26 mouse cellular contexts compared by ENCODE assay signal in the genomic region with DNA sequence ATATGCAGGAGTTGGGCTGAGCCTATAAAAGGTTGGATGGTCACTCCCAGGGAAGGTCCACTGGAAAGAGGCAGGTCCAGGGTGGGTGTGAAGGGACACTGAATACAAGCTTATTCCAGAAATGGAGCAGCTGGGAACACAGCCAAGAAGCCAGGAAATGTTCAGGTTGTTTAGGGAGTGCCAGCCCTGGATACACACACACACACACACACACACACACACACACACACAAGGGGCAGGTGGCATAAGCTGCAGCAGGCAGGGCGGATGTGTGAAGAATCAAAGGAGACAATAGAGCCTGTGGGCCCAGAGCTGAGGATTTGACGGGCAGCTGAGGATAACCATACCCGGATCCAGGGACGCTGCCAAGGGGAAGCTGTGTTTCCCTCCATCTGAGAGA. TPM values are rescaled to one million over a fixed set of nuclear protein-coding genes. Genes with fewer than 3 reads are reported as not detected.
DNase-seq lines count a peak whose midpoint lies in the region; ATAC-seq and TF ChIP-seq lines count a peak whose summit lies in the region.
"Had no signal": no experiment of that assay in that cellular context is flagged by ENCODE, and none has a peak within 500 bp of the region (broad histone marks: within the 10 kb centered on the region; RNA-seq: fewer than 3 reads in every experiment).

No protein-coding gene starts in this region.

- no peak for TF ChIP-seq CTCF in hindbrain, postnatal 0 days (IDR thresholded peaks at IDR 0.05; ENCODE audit: low read depth)
- TF ChIP-seq CTCF in lung, adult 2 months (IDR thresholded peaks at IDR 0.05; ENCODE audit: insufficient read depth, low read length), result no peak
- TF ChIP-seq CTCF in midbrain, postnatal 0 days (IDR thresholded peaks at IDR 0.05), result no peak

- no peaks in the 10 kb centered on the region for H3K27me3 ChIP-seq in hindbrain, postnatal 0 days (ENCODE audit: insufficient read depth, low read length)
- H3K27me3 ChIP-seq in hindbrain, embryonic 12.5 days, result no peaks in the 10 kb centered on the region
- H3K27me3 ChIP-seq in lung, embryonic 16.5 days (ENCODE audit: control insufficient read depth, insufficient read depth, low read depth, low read length), result no peaks in the 10 kb centered on the region
- H3K27me3 ChIP-seq in midbrain, postnatal 0 days (ENCODE audit: insufficient read depth, low read length), result no peaks in the 10 kb centered on the region
- no peaks in the 10 kb centered on the region for H3K27me3 ChIP-seq in midbrain, embryonic 16.5 days (ENCODE audit: control insufficient read depth, insufficient read depth, low read depth, low read length)
- H3K27me3 ChIP-seq: embryonic facial prominence, embryonic 15.5 days; forebrain, embryonic 15.5 days; hindbrain, embryonic 13.5 days had no signal

- no peaks in the 10 kb centered on the region for H3K4me1 ChIP-seq in hindbrain, postnatal 0 days (ENCODE audit: insufficient read depth, low read length)
- peaks cover 3% of the 10 kb centered on the region; the same call in 1 of the 2 replicates for H3K4me1 ChIP-seq in hindbrain, embryonic 12.5 days
- H3K4me1 ChIP-seq in lung, embryonic 16.5 days (replicated peaks; ENCODE audit: control insufficient read depth, insufficient read depth, low read length), result no peaks in the 10 kb centered on the region
- no peaks in the 10 kb centered on the region for H3K4me1 ChIP-seq in lung, adult 2 months (ENCODE audit: control insufficient read depth, insufficient read depth, low read length)
- no peaks in the 10 kb centered on the region; the same call in 1 of the 2 replicates for H3K4me1 ChIP-seq in midbrain, postnatal 0 days (ENCODE audit: insufficient read depth, low read length)
- H3K4me1 ChIP-seq in midbrain, embryonic 16.5 days (ENCODE audit: control insufficient read depth, insufficient read depth, low read length), result no peaks in the 10 kb centered on the region
- H3K4me1 ChIP-seq: forebrain, embryonic 15.5 days had no signal

- 35% methylated on average over 4 of the region's 4 CpGs for WGBS in hindbrain, postnatal 0 days
- WGBS in hindbrain, embryonic 12.5 days, result 83% methylated on average over 4 of the region's 4 CpGs
- 67% methylated on average over 4 of the region's 4 CpGs for WGBS in lung, embryonic 16.5 days
- 56% methylated on average over 4 of the region's 4 CpGs for WGBS in lung, adult 2 months
- 55% methylated on average over 4 of the region's 4 CpGs for WGBS in midbrain, postnatal 0 days
- WGBS in midbrain, embryonic 16.5 days, result 45% methylated on average over 4 of the region's 4 CpGs

- no peak overlapping the region for H3K9ac ChIP-seq in hindbrain, postnatal 0 days (replicated peaks; ENCODE audit: low read length)
- H3K9ac ChIP-seq in hindbrain, embryonic 12.5 days, result no peak overlapping the region
- no peak overlapping the region for H3K9ac ChIP-seq in lung, embryonic 16.5 days (ENCODE audit: low read length)
- no peak overlapping the region for H3K9ac ChIP-seq in midbrain, postnatal 0 days (replicated peaks; ENCODE audit: low read length, poor library complexity, severe bottlenecking)
- H3K9ac ChIP-seq in midbrain, embryonic 16.5 days (ENCODE audit: low read depth, low read length), result no peak overlapping the region
- H3K9ac ChIP-seq: embryonic facial prominence, embryonic 15.5 days; forebrain, embryonic 15.5 days; hindbrain, embryonic 13.5 days had no signal

- H3K27ac ChIP-seq in hindbrain, postnatal 0 days, result peak overlapping the region; percentile 3; the same call in 1 of the 2 replicates
- H3K27ac ChIP-seq in hindbrain, embryonic 12.5 days, result no peak overlapping the region
- no peak overlapping the region for H3K27ac ChIP-seq in lung, embryonic 16.5 days (ENCODE audit: low read length)
- no peak overlapping the region for H3K27ac ChIP-seq in midbrain, postnatal 0 days (ENCODE audit: low read depth, low read length)
- H3K27ac ChIP-seq in midbrain, embryonic 16.5 days (ENCODE audit: low read length), result no peak overlapping the region
- H3K27ac ChIP-seq: embryonic facial prominence, embryonic 15.5 days; forebrain, embryonic 10.5 days; forebrain, embryonic 15.5 days; heart, embryonic 10.5 days; hindbrain, embryonic 13.5 days had no signal

- no peaks in the 10 kb centered on the region for H3K9me3 ChIP-seq in hindbrain, postnatal 0 days (ENCODE audit: low read length)
- no peaks in the 10 kb centered on the region for H3K9me3 ChIP-seq in hindbrain, embryonic 12.5 days (replicated peaks)
- no peaks in the 10 kb centered on the region for H3K9me3 ChIP-seq in lung, embryonic 16.5 days (ENCODE audit: control insufficient read depth, low read length)
- no peaks in the 10 kb centered on the region for H3K9me3 ChIP-seq in midbrain, postnatal 0 days (ENCODE audit: low read length)
- H3K9me3 ChIP-seq in midbrain, embryonic 16.5 days (replicated peaks; ENCODE audit: control insufficient read depth, low read length, poor library complexity, severe bottlenecking), result no peaks in the 10 kb centered on the region
- H3K9me3 ChIP-seq: embryonic facial prominence, embryonic 15.5 days; forebrain, embryonic 10.5 days; forebrain, embryonic 15.5 days; heart, embryonic 10.5 days; hindbrain, embryonic 13.5 days had no signal

- no peak overlapping the region for H3K4me2 ChIP-seq in hindbrain, postnatal 0 days (ENCODE audit: low read depth, low read length)
- no peak overlapping the region for H3K4me2 ChIP-seq in hindbrain, embryonic 12.5 days (replicated peaks)
- H3K4me2 ChIP-seq in lung, embryonic 16.5 days (ENCODE audit: low read depth, low read length), result no peak overlapping the region
- no peak overlapping the region for H3K4me2 ChIP-seq in midbrain, postnatal 0 days (ENCODE audit: low read depth, low read length, poor library complexity, severe bottlenecking)
- no peak overlapping the region for H3K4me2 ChIP-seq in midbrain, embryonic 16.5 days (ENCODE audit: low read length)
- H3K4me2 ChIP-seq: embryonic facial prominence, embryonic 15.5 days; forebrain, embryonic 15.5 days; hindbrain, embryonic 13.5 days had no signal

- no peaks in the 10 kb centered on the region for H3K36me3 ChIP-seq in hindbrain, postnatal 0 days (ENCODE audit: insufficient read depth, low read length)
- H3K36me3 ChIP-seq in hindbrain, embryonic 12.5 days, result no peaks in the 10 kb centered on the region
- no peaks in the 10 kb centered on the region for H3K36me3 ChIP-seq in lung, embryonic 16.5 days (ENCODE audit: control insufficient read depth, insufficient read depth, low read length)
- H3K36me3 ChIP-seq in midbrain, postnatal 0 days (ENCODE audit: insufficient read depth, low read length), result no peaks in the 10 kb centered on the region
- H3K36me3 ChIP-seq in midbrain, embryonic 16.5 days (ENCODE audit: control insufficient read depth, insufficient read depth, low read length), result no peaks in the 10 kb centered on the region
- H3K36me3 ChIP-seq: embryonic facial prominence, embryonic 15.5 days; forebrain, embryonic 10.5 days; forebrain, embryonic 15.5 days; heart, embryonic 10.5 days; hindbrain, embryonic 13.5 days had no signal

- peak; percentile 48 for DNase-seq in hindbrain, postnatal 0 days (ENCODE audit: low spot score)
- DNase-seq in lung, adult 2 months, result no peak
- DNase-seq in midbrain, postnatal 0 days (ENCODE audit: low spot score), result peak; percentile 28
- DNase-seq in lung, postnatal 4 days, result peak; percentile 27 to 42
- no peak for DNase-seq in Muller cell, postnatal 12 days (ENCODE audit: inconsistent ontology term)
- DNase-seq: adrenal gland, adult 8-10 months; adrenal gland, postnatal 36 days; cerebellum, adult 11-12 months; cerebellum, adult 9-11 months; embryo, embryonic 11 days; gastrocnemius, postnatal 10 days; heart, adult 18-20 months; heart, postnatal 10 days; heart, postnatal 4 days had no signal

- ATAC-seq in hindbrain, postnatal 0 days, result no peak
- no peak for ATAC-seq in hindbrain, embryonic 12.5 days (ENCODE audit: low FRiP score)
- ATAC-seq in lung, embryonic 16.5 days (ENCODE audit: low read depth), result peak; percentile 56
- ATAC-seq in midbrain, postnatal 0 days (ENCODE audit: low FRiP score), result no peak
- no peak for ATAC-seq in midbrain, embryonic 16.5 days
- ATAC-seq: forebrain, embryonic 15.5 days had no signal

- no peak for TF ChIP-seq POLR2A in lung, adult 2 months (IDR thresholded peaks at IDR 0.05; ENCODE audit: borderline replicate concordance, extremely low read depth, low read depth, low read length)

- no peak overlapping the region for H3K4me3 ChIP-seq in hindbrain, postnatal 0 days (ENCODE audit: low read length)
- H3K4me3 ChIP-seq in hindbrain, embryonic 12.5 days, result no peak overlapping the region
- no peak overlapping the region for H3K4me3 ChIP-seq in lung, embryonic 16.5 days (ENCODE audit: low read length)
- no peak overlapping the region for H3K4me3 ChIP-seq in lung, adult 2 months (replicated peaks; ENCODE audit: extremely low read depth, low read depth, low read length)
- H3K4me3 ChIP-seq in midbrain, postnatal 0 days (ENCODE audit: low read depth, low read length), result no peak overlapping the region
- H3K4me3 ChIP-seq in midbrain, embryonic 16.5 days (ENCODE audit: low read depth, low read length), result no peak overlapping the region
- H3K4me3 ChIP-seq: embryonic facial prominence, embryonic 15.5 days; erythroblast, embryonic 14.5 days; forebrain, embryonic 10.5 days; forebrain, embryonic 15.5 days; heart, embryonic 10.5 days; hindbrain, embryonic 13.5 days had no signal

RNA-seq across cellular contexts. Expression of a gene that starts 42.4 kb away (rescaled TPM):
- total RNA-seq in hindbrain, postnatal 0 days (2014; rRNA removed), result 22.1 TPM in 2 replicates
- 2.7 and 3.6 TPM in 2 replicates for polyA plus RNA-seq in hindbrain, postnatal 0 days (2015; fragmentation: Nextera tagmentation; extraction: Ambion mirVana)
- polyA plus RNA-seq in hindbrain, embryonic 12.5 days (2016; fragmentation: Nextera tagmentation; extraction: Ambion mirVana), result 13.3 and 16.5 TPM in 2 replicates
- 0.79 and 0.82 TPM in 2 replicates for polyA plus RNA-seq in lung, embryonic 16.5 days (2015; fragmentation: Nextera tagmentation; extraction: Ambion mirVana)
- polyA plus RNA-seq in lung, adult 2 months (2012; rRNA removed), result 0.25 and 1.3 TPM in 2 replicates
- 19.6 and 20.8 TPM in 2 replicates for total RNA-seq in midbrain, postnatal 0 days (2014; rRNA removed)
- 2.7 and 3.3 TPM in 2 replicates for polyA plus RNA-seq in midbrain, postnatal 0 days (2015; fragmentation: Nextera tagmentation; extraction: Ambion mirVana)
- polyA plus RNA-seq in midbrain, embryonic 16.5 days (2015; fragmentation: Nextera tagmentation; extraction: Ambion mirVana), result 4.5 and 5.3 TPM in 2 replicates
- polyA plus RNA-seq: erythroblast, embryonic 14.5 days had no signal

RNA-seq across cellular contexts. Expression of a gene that starts 59.3 kb away (rescaled TPM):
- 0.10 and 1.4 TPM in 2 replicates for total RNA-seq in hindbrain, postnatal 0 days (2014; rRNA removed)
- 0.30 and 0.40 TPM in 2 replicates for polyA plus RNA-seq in hindbrain, postnatal 0 days (2015; fragmentation: Nextera tagmentation; extraction: Ambion mirVana)
- 0.15 and 0.17 TPM in 2 replicates for polyA plus RNA-seq in hindbrain, embryonic 12.5 days (2016; fragmentation: Nextera tagmentation; extraction: Ambion mirVana)
- not detected in 2 replicates for polyA plus RNA-seq in lung, embryonic 16.5 days (2015; fragmentation: Nextera tagmentation; extraction: Ambion mirVana)
- polyA plus RNA-seq in lung, adult 2 months (2012; rRNA removed), result not detected in 2 replicates
- total RNA-seq in midbrain, postnatal 0 days (2014; rRNA removed), result 0.22 and 0.76 TPM in 2 replicates
- 0.45 and 0.47 TPM in 2 replicates for polyA plus RNA-seq in midbrain, postnatal 0 days (2015; fragmentation: Nextera tagmentation; extraction: Ambion mirVana)
- polyA plus RNA-seq in midbrain, embryonic 16.5 days (2015; fragmentation: Nextera tagmentation; extraction: Ambion mirVana), result 0.28 and 0.45 TPM in 2 replicates
- total RNA-seq: adrenal gland, adult 8-10 months; adrenal gland, postnatal 36 days; common myeloid progenitor, adult 5-6 weeks; heart, adult 18-20 months; heart, postnatal 10 days; heart, postnatal 4 days had no signal
- polyA plus RNA-seq: embryonic facial prominence, embryonic 11.5 days; embryonic facial prominence, embryonic 15.5 days; erythroblast, embryonic 14.5 days; forebrain, embryonic 10.5 days; heart, embryonic 10.5 days; heart, embryonic 14.5 days had no signal

Comparison
In these comparisons a context has a peak if more than half of its experiments do, and no peak if none do; other contexts are left out.
1. DNase-seq: peak in hindbrain, postnatal 0 days (single experiment), midbrain, postnatal 0 days (single experiment) and lung, postnatal 4 days (2 of 2); none in lung, adult 2 months (single experiment) and Muller cell, postnatal 12 days (single experiment).